Mouse (Mus musculus) heart, postnatal 36 days (tissue): Measurements from ENCODE around the gene Tulp3. TPM values are rescaled to one million over a fixed set of nuclear protein-coding genes. Genes with fewer than 3 reads are reported as not detected.
"Not testable (repeated sequence)": the region's sequence is repeated elsewhere in the genome, so short reads cannot be mapped to it uniquely, and the experiment has no call there.

ENCODE experiments used
- DNase-seq, 2 experiments: peaks; one replicate each; pipeline ENCODE4 v3.0.0; 2021 to 2022
- intact Hi-C: fragments of 180-260 bp; cut with DNase I; formaldehyde crosslinking; loops from one replicate; pipeline ENCODE4 v1.15.1; 2025
- total RNA-seq, 2 experiments: library from RNA; stranded (reverse); gene quantifications; 2 replicates each; pipeline ENCODE4 v1.2.3; 2021

Gene Tulp3
- total RNA-seq = 1 to 10 TPM; 6.4 to 7.6 TPM

GRCm38 (mm10) chr6:128355726-128356416 is at the start of gene Tulp3:
Gene Tulp3 (minus strand): TSS chr6:128355851.
- intact Hi-C loops = loop anchor here (5.0 kb wide), 1 partner anchor 154 kb away; no protein-coding TSS in a partner anchor

GRCm38 (mm10) chr6:128404708-128405107 is 49.1 kb upstream of the Tulp3 start:
- DNase-seq = no peak
- intact Hi-C loops = loop anchor here (5.0 kb wide), 1 partner anchor 172 kb away; no protein-coding TSS in a partner anchor

More at GRCm38 (mm10) chr6:128355726-128356416, at the start of gene Tulp3:
- DNase-seq = peak; percentile 92 to 94

- peak in 1 of 2 experiments; percentile 24 for DNase-seq
- intact Hi-C loops = no loop called here
Observed at GRCm38 (mm10) chr6:128399421-128400185, 44.0 kb upstream of the Tulp3 start.

GRCm38 (mm10) chr6:128398996-128399395 is 43.3 kb upstream of the Tulp3 start, which contains the start of gene Nrip2:
Gene Nrip2 (plus strand): TSS chr6:128399296.
- DNase-seq = no peak
- intact Hi-C loops = no loop called here

GRCm38 (mm10) chr6:128397574-128398261 is 42.1 kb upstream of the Tulp3 start:
- DNase-seq = no peak
- intact Hi-C loops = no loop called here

- intact Hi-C loops = no loop called here
- no peak for DNase-seq
Observed at GRCm38 (mm10) chr6:128390683-128391082, 35.0 kb upstream of the Tulp3 start.

- no peak for DNase-seq
- intact Hi-C loops = no loop called here
Observed at GRCm38 (mm10) chr6:128389185-128389584, 33.5 kb upstream of the Tulp3 start.

GRCm38 (mm10) chr6:128385026-128385425 is 29.4 kb upstream of the Tulp3 start:
- DNase-seq = no peak
- intact Hi-C loops = no loop called here

- intact Hi-C loops = no loop called here
- DNase-seq = no peak
Observed at GRCm38 (mm10) chr6:128383752-128384151, 28.1 kb upstream of the Tulp3 start.

GRCm38 (mm10) chr6:128381254-128381653 is 25.6 kb upstream of the Tulp3 start:
- intact Hi-C loops = no loop called here
- no peak for DNase-seq

GRCm38 (mm10) chr6:128380594-128381167 is 25.0 kb upstream of the Tulp3 start:
- intact Hi-C loops = loop anchor here (1.0 kb wide), 1 partner anchor 30 kb away; no protein-coding TSS in a partner anchor
- not testable (repeated sequence) for DNase-seq

- no peak for DNase-seq
Observed at GRCm38 (mm10) chr6:128379636-128380035, 24.0 kb upstream of the Tulp3 start.

GRCm38 (mm10) chr6:128376371-128377085 is 20.9 kb upstream of the Tulp3 start:
- DNase-seq = no peak
- intact Hi-C loops = no loop called here

More at GRCm38 (mm10) chr6:128379636-128380035, 24.0 kb upstream of the Tulp3 start:
- intact Hi-C loops = loop anchor here (1.0 kb wide), 1 partner anchor 31 kb away; no protein-coding TSS in a partner anchor

- DNase-seq = peak; percentile 17 to 25
- intact Hi-C loops = no loop called here
Observed at GRCm38 (mm10) chr6:128375192-128375591, 19.5 kb upstream of the Tulp3 start, which contains the start of the genes Tex52 and Gm44596. Gene Tex52 (plus strand): TSS chr6:128375456. Gene Gm44596 (plus strand): TSS chr6:128375503.

GRCm38 (mm10) chr6:128370040-128370439 is 14.4 kb upstream of the Tulp3 start:
- intact Hi-C loops = no loop called here
- DNase-seq = no peak

- intact Hi-C loops = no loop called here
Observed at GRCm38 (mm10) chr6:128366466-128366865, 10.8 kb upstream of the Tulp3 start.

GRCm38 (mm10) chr6:128364721-128365120 is 9.1 kb upstream of the Tulp3 start:
- no peak for DNase-seq
- intact Hi-C loops = no loop called here

More at GRCm38 (mm10) chr6:128366466-128366865, 10.8 kb upstream of the Tulp3 start:
- DNase-seq = no peak

GRCm38 (mm10) chr6:128363007-128363825 is 7.6 kb upstream of the Tulp3 start:
- peak in 1 of 2 experiments; percentile 11 for DNase-seq
- intact Hi-C loops = no loop called here
